Mouse (Mus musculus) cerebellum, adult 8-10 months (tissue): ENCODE measurements at regions not wholly inside any gene's neighbourhood (a gene's known extent, or its start where the extent isn't known, plus 50 kb on each side); places are given as distances from the start of the nearest gene placed in this dataset.
"Not testable (repeated sequence)": the region's sequence is repeated elsewhere in the genome, so short reads cannot be mapped to it uniquely, and the experiment has no call there.

Experiments used
- DNase-seq: peaks from one replicate; pipeline ENCODE4 v3.0.0; 2022

DNA sequence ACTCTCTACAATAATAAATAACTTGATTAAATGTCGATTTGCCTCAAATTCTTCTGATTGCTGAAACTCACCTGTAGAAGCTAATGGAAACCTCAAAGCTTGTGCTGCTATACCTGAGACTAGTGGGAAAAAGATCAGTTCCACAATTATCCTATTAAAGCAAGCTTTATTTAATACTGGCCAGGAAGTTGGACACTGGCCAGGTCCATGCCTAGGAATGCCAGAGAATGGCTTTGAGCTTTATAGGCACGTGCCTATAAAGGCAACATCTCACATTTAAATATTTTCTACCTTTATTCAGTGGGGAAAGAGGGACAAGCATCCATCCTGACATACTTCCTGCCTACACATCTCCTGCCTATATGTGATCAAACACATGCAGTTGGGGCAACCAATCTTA is 575.8 kb downstream of the Cypt12 start:
- no peak for DNase-seq

GRCm38 (mm10) chr3:18557201-18557600 is 609.0 kb downstream of the Cypt12 start:
- DNase-seq: no peak

- no peak for DNase-seq
These were observed 612.1 kb downstream of the Cypt12 start for GRCm38 (mm10) chr3:18560282-18560785.

- DNase-seq: not testable (repeated sequence)
These were observed 632.9 kb downstream of the Cypt12 start for GRCm38 (mm10) chr3:18580911-18581626.

GRCm38 (mm10) chr3:18620608-18621007 is 672.4 kb downstream of the Cypt12 start:
- no peak for DNase-seq

DNA sequence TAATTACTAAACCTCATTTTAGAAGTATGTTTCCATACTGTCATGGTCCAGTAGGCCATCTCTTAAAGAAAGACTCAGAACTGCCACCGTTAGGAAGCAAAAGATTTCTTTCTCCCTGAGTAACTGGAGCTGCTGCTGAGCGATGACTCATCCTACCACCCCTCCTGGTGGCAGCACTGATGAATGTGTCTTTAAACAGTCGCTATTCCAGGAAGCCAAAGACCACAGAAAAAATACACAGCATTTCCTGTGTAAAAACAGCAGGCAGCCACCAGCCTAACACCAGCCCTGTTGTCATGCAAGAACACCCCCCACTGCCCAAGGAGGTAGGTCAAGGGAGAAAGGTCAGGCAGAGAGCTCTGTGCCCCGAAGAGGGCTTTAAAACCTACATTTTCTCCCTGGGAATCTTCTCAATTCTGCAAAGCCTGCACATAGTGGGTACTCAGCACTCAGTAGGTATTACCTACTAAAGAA is 675.7 kb downstream of the Cypt12 start:
- peak; percentile 28 for DNase-seq

GRCm38 (mm10) chr3:18624381-18625145 is 676.4 kb downstream of the Cypt12 start:
- peak; percentile 8 for DNase-seq

DNA sequence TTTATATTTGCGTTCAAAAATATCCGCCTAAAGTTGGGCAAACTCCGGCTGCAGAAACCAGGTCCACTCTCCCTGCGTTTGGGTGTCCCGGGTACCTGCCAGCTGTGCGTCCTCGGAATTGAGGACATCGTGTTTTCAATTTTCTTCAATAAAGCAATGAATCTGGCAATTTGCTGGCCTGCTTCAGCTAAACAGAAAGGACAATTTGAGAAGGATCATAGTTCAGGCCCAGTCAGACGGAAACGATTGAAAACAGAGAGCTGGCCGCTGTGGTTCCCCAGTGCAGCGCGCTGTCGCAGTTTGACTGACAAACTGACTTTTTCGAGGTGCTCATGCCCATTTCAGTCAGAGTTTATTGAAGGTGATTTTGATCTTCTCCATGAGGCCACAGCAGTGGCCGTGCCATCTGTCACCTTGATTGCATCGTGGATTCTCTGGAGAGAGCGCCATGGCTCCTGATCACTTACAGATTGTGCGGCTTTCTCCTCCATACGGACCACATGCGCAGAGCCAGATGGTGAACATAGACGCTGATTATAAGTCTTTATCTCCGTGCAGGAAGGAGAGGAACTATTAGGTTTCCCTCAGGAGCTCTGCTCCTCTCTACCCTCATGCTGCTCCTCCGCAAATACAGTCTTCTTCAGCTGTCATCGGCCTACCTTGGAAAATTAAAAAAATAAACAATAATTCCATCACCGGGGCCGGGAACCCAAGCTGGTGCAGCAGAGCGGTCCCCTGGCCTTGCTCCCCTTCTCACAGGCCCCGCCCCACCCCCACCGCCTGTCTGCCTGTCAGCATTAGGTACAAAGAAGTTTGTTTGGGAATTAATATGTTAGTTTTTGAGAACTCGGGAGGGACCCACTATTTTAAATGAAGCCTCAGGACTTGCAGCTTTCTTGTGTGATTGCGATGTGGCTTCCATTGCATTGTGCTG is 677.5 kb downstream of the Cypt12 start:
- peak; percentile 74 for DNase-seq

GRCm38 (mm10) chr3:18626375-18626774 is 678.2 kb downstream of the Cypt12 start:
- DNase-seq: peak; percentile 7

DNA sequence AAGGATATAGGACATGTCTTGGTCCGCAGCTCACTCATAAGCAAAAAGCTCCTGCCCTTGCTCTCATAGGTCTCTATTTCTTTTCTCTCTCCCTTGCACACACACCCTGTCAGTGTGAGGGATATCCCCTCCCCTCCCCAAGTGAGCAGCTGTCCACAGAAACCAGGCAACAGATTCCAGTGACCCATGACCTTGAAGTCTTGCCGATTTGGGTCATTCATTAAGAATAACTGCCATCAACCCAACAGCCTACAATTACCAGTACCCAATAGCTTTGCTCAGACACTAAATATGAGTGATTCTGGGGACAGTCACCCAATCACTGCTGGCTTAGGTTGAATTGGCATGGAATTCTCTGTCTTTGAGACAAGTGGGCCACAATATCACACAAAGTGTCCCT is 678.6 kb downstream of the Cypt12 start:
- no peak for DNase-seq

DNA sequence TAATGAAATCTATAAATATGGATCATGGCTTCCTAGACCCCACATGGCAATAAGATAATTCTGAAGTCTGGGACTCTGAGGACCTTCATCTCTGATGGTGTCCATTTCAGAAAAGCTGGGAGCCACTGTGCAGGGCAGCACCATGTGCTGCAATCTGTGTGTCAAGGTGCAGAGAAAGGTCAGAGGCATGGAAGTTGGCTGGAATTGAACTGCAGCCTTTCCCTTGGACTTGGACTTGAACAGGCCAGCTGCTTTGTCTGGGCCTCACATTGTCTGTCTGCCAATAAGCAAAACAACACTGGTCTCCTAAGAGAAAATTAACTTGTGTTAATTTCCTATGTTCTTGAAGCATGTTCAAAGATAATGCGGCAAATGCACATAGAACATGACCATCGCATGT is 681.0 kb downstream of the Cypt12 start:
- DNase-seq: no peak

- DNase-seq: no peak
These were observed 683.4 kb downstream of the Cypt12 start for GRCm38 (mm10) chr3:18631601-18632000.

GRCm38 (mm10) chr3:18634855-18635254 is 686.6 kb downstream of the Cypt12 start:
- DNase-seq: no peak

DNA sequence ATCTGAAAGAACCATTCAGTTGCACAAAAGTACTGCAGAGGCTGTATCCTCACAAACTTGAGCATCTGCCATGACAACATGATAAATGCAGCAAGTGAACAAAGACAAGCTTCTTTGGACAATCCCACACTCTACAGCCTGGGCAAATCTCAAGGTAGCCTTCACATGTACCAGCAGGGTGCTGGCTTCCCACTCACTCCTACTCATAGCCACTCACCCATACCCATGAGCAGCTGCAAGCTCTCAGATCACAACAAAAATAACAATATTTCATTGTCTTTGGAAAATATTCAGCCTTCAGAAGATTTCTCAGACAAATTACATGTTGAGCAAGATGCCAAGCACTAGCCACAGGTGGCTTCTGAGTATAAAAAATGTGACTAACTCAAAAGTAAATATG is 689.3 kb downstream of the Cypt12 start:
- no peak for DNase-seq

DNA sequence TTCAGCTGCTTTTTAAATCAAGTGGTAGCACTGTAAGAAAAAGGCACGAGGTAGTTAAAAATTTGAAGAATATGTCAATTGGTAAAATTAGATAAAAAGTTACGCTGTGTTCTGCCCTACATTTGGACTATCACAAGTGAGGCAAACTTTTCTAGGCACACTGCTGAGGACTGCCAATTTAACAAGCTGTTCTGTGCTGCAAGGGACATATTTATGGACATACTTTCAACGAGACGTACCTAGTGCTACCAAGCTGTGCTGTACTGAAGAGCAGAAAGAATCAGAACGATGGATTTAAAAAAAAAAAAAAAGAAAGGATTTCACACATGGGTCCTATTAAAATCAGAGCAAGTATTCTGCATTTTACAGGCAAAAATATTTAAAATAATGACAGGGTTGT is 692.1 kb downstream of the Cypt12 start:
- no peak for DNase-seq

DNA sequence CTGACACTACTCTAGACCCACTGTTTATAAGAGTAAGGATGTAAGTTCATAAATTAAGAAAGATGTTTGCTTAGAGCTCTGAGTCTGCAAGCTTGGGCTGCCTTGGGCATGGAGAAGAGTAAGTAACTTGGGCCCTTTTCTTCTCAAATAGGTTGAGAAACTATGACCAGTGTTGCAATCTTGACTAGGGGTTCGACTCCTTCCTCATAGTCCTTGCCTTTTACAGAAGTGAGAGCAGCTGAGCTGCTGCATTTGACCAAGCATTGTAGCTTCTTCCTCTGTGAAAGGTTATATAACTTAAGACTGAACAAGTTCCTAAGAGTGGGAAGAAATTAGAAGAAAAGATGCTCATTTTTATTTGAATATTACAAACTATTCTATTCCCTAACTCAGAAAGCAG is 693.5 kb downstream of the Cypt12 start:
- no peak for DNase-seq

GRCm38 (mm10) chr3:18643408-18644035 is 695.3 kb downstream of the Cypt12 start:
- no peak for DNase-seq

- no peak for DNase-seq
These were observed 697.3 kb downstream of the Cypt12 start for GRCm38 (mm10) chr3:18645481-18645880.

GRCm38 (mm10) chr3:18645927-18646326 is 697.7 kb downstream of the Cypt12 start:
- peak; percentile 7 for DNase-seq

- no peak for DNase-seq
These were observed 705.3 kb downstream of the Cypt12 start for GRCm38 (mm10) chr3:18653557-18653956.

GRCm38 (mm10) chr3:18665738-18666137 is 717.5 kb downstream of the Cypt12 start:
- DNase-seq: no peak

- no peak for DNase-seq
These were observed 719.5 kb downstream of the Cypt12 start for GRCm38 (mm10) chr3:18667726-18668125.
